In the genomic region with DNA sequence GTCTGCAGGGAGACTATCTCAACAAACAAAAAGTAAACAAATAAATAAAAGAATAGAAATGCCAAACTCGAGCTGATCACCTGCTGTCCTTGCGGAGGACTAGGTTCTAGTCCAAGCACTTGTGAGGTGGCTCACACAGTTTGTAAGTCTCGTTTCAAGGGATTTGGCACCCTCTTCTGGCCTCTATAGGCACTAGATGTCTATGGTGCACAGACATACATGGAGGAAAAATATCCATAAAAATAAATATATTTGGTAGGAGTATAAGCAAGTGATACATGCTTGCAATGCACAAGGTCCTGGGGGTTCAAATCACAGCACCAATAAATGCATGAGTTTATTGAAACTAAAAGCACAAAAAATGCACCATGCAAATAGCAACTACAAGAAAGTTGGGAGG, we compare ENCODE assay signal across 9 mouse cellular contexts. TPM values are rescaled to one million over a fixed set of nuclear protein-coding genes. Genes with fewer than 3 reads are reported as not detected.
A peak's percentile ranks its signal among the peaks of the same experiment; 100 is the strongest.
DNase-seq lines count a peak whose midpoint lies in the region; ATAC-seq and TF ChIP-seq lines count a peak whose summit lies in the region.
"Had no signal": no experiment of that assay in that cellular context is flagged by ENCODE, and none has a peak within 500 bp of the region (broad histone marks: within the 10 kb centered on the region; RNA-seq: fewer than 3 reads in every experiment).

No protein-coding gene starts in this region.

- TF ChIP-seq CTCF in lung, embryonic 14.5 days (IDR thresholded peaks at IDR 0.05; ENCODE audit: low read depth), result peak; percentile 58

- no peak overlapping the region for H3K9ac ChIP-seq in kidney, embryonic 14.5 days (ENCODE audit: low read depth, low read length)
- no peak overlapping the region for H3K9ac ChIP-seq in lung, embryonic 14.5 days
- H3K9ac ChIP-seq: embryonic facial prominence, embryonic 12.5 days had no signal

- no peaks in the 10 kb centered on the region for H3K9me3 ChIP-seq in kidney, embryonic 14.5 days (ENCODE audit: control insufficient read depth, low read length)
- no peaks in the 10 kb centered on the region for H3K9me3 ChIP-seq in lung, embryonic 14.5 days (ENCODE audit: low read depth, low read length)
- H3K9me3 ChIP-seq: embryonic facial prominence, embryonic 12.5 days had no signal

- no peaks in the 10 kb centered on the region; the same call in 1 of the 2 replicates for H3K36me3 ChIP-seq in kidney, embryonic 14.5 days (ENCODE audit: control insufficient read depth, insufficient read depth, low read length)
- H3K36me3 ChIP-seq in lung, embryonic 14.5 days (ENCODE audit: insufficient read depth), result 0 out of 2 replicates have a peak, but pooled peaks cover 4% of the 10 kb centered on the region
- H3K36me3 ChIP-seq: embryonic facial prominence, embryonic 12.5 days had no signal

- WGBS in kidney, embryonic 14.5 days, result 64% methylated on average over 3 of the region's 3 CpGs
- 57% methylated on average over 3 of the region's 3 CpGs for WGBS in lung, embryonic 14.5 days

- ATAC-seq in kidney, embryonic 14.5 days (ENCODE audit: low FRiP score, low TSS enrichment), result 0 out of 2 replicates have a peak, but pooled peaks have one; percentile 14
- peak; percentile 49; the same call in 1 of the 2 replicates for ATAC-seq in lung, embryonic 14.5 days (ENCODE audit: insufficient read depth)

- no peaks in the 10 kb centered on the region for H3K27me3 ChIP-seq in kidney, embryonic 14.5 days (ENCODE audit: control insufficient read depth, insufficient read depth, low read length)
- no peaks in the 10 kb centered on the region for H3K27me3 ChIP-seq in lung, embryonic 14.5 days (ENCODE audit: insufficient read depth, low read length)
- H3K27me3 ChIP-seq: embryonic facial prominence, embryonic 12.5 days had no signal

- H3K4me3 ChIP-seq in kidney, embryonic 14.5 days (ENCODE audit: low read length), result no peak overlapping the region
- H3K4me3 ChIP-seq in lung, embryonic 14.5 days (ENCODE audit: low read depth, low read length), result no peak overlapping the region
- H3K4me3 ChIP-seq: embryonic facial prominence, embryonic 12.5 days had no signal

- H3K4me2 ChIP-seq in kidney, embryonic 14.5 days (replicated peaks; ENCODE audit: low read depth, low read length), result no peak overlapping the region
- H3K4me2 ChIP-seq in lung, embryonic 14.5 days, result no peak overlapping the region
- H3K4me2 ChIP-seq: embryonic facial prominence, embryonic 12.5 days had no signal

- no peaks in the 10 kb centered on the region for H3K4me1 ChIP-seq in kidney, embryonic 14.5 days (ENCODE audit: control insufficient read depth, insufficient read depth, low read length)
- H3K4me1 ChIP-seq in lung, embryonic 14.5 days (ENCODE audit: insufficient read depth), result no peaks in the 10 kb centered on the region
- H3K4me1 ChIP-seq: embryonic facial prominence, embryonic 12.5 days had no signal

- no peak for DNase-seq in kidney, adult 11 months
- peak; percentile 66 for DNase-seq in ES-CJ7 (ENCODE audit: low read depth, low spot score)
- peak; percentile 70 for DNase-seq in ZHBTc4 (ENCODE audit: low read depth, low spot score)
- peak; percentile 76 for DNase-seq in lung, embryonic 14.5 days
- no peak for DNase-seq in right cerebral cortex, postnatal 25 days
- DNase-seq in urinary bladder, postnatal 10 days (ENCODE audit: low spot score), result no peak
- no peak for DNase-seq in urinary bladder, adult 2 months (ENCODE audit: low spot score)

- no peak overlapping the region for H3K27ac ChIP-seq in kidney, embryonic 14.5 days (ENCODE audit: low read depth, low read length)
- no peak overlapping the region for H3K27ac ChIP-seq in lung, embryonic 14.5 days (ENCODE audit: low read depth)
- H3K27ac ChIP-seq: embryonic facial prominence, embryonic 12.5 days had no signal

RNA-seq across cellular contexts. Expression of a gene that starts 7.9 kb away (rescaled TPM):
- 18.5 and 20.7 TPM in 2 replicates for polyA plus RNA-seq in kidney, embryonic 14.5 days (2014; fragmentation: Nextera tagmentation; extraction: Ambion mirVana)
- 7.6 and 8.1 TPM in 2 replicates for polyA plus RNA-seq in lung, embryonic 14.5 days (2014; fragmentation: Nextera tagmentation; extraction: Ambion mirVana)
- polyA plus RNA-seq in urinary bladder, adult 2 months (2012; rRNA removed), result 11.2 and 15.3 TPM in 2 replicates

RNA-seq across cellular contexts. Expression of a gene that starts 34.4 kb away (rescaled TPM):
- polyA plus RNA-seq in kidney, embryonic 14.5 days (2014; fragmentation: Nextera tagmentation; extraction: Ambion mirVana), result not detected in 2 replicates
- polyA plus RNA-seq in lung, embryonic 14.5 days (2014; fragmentation: Nextera tagmentation; extraction: Ambion mirVana), result not detected in 2 replicates
- not detected in 2 replicates for polyA plus RNA-seq in urinary bladder, adult 2 months (2012; rRNA removed)

RNA-seq across cellular contexts. Expression of a gene that starts 38.6 kb away (rescaled TPM):
- 57.0 and 59.1 TPM in 2 replicates for polyA plus RNA-seq in kidney, embryonic 14.5 days (2014; fragmentation: Nextera tagmentation; extraction: Ambion mirVana)
- 36.5 and 39.8 TPM in 2 replicates for polyA plus RNA-seq in lung, embryonic 14.5 days (2014; fragmentation: Nextera tagmentation; extraction: Ambion mirVana)
- 11.4 and 13.8 TPM in 2 replicates for polyA plus RNA-seq in urinary bladder, adult 2 months (2012; rRNA removed)

Comparison
In these comparisons a context has a peak if more than half of its experiments do, and no peak if none do; other contexts are left out.
1. DNase-seq: peak in ES-CJ7 (single experiment), ZHBTc4 (single experiment) and lung, embryonic 14.5 days (single experiment); none in kidney, adult 11 months (single experiment), right cerebral cortex, postnatal 25 days (single experiment), urinary bladder, postnatal 10 days (single experiment) and urinary bladder, adult 2 months (single experiment).